Mouse (Mus musculus) adrenal gland, adult 8-10 months (tissue): ENCODE measurements around the gene Slc52a3. TPM values are rescaled to one million over a fixed set of nuclear protein-coding genes. Genes with fewer than 3 reads are reported as not detected.

Experiments used
- DNase-seq: peaks from one replicate; pipeline ENCODE4 v3.0.0; 2022
- total RNA-seq, 4 experiments: library from RNA; stranded (reverse); gene quantifications; 2 replicates each; pipeline ENCODE4 v1.2.4; 2022

The Slc52a3 gene
- total RNA-seq = 1 to 10 TPM; 1.8 to 4.4 (median 3.3) TPM

GRCm38 (mm10) chr2:151996229-151997189 is at the start of gene Slc52a3:
Slc52a3 (plus strand) TSS chr2:151996511.
- peak; percentile 66 for DNase-seq

- no peak for DNase-seq
Measured at GRCm38 (mm10) chr2:151947617-151948016, 48.7 kb upstream of the Slc52a3 start.

GRCm38 (mm10) chr2:151948311-151948710 is 48.0 kb upstream of the Slc52a3 start:
- no peak for DNase-seq

- no peak for DNase-seq
Measured at GRCm38 (mm10) chr2:151949082-151949774, 47.1 kb upstream of the Slc52a3 start.

- DNase-seq = peak; percentile 58
Measured at GRCm38 (mm10) chr2:151953665-151954064, 42.6 kb upstream of the Slc52a3 start.

GRCm38 (mm10) chr2:151956500-151957137 is 39.7 kb upstream of the Slc52a3 start:
- no peak for DNase-seq

- DNase-seq = peak; percentile 72
Measured at GRCm38 (mm10) chr2:151959274-151959673, 37.0 kb upstream of the Slc52a3 start.

- no peak for DNase-seq
Measured at GRCm38 (mm10) chr2:151961284-151962196, 34.8 kb upstream of the Slc52a3 start.

GRCm38 (mm10) chr2:151962474-151962873 is 33.8 kb upstream of the Slc52a3 start:
- DNase-seq = no peak

GRCm38 (mm10) chr2:151963319-151963718 is 33.0 kb upstream of the Slc52a3 start:
- no peak for DNase-seq

GRCm38 (mm10) chr2:151964052-151964451 is 32.3 kb upstream of the Slc52a3 start:
- no peak for DNase-seq

GRCm38 (mm10) chr2:151967176-151967750 is 29.0 kb upstream of the Slc52a3 start:
- DNase-seq = no peak

GRCm38 (mm10) chr2:151967792-151968191 is 28.5 kb upstream of the Slc52a3 start:
- no peak for DNase-seq

- no peak for DNase-seq
Measured at GRCm38 (mm10) chr2:151968451-151968850, 27.9 kb upstream of the Slc52a3 start.

GRCm38 (mm10) chr2:151968986-151969385 is 27.3 kb upstream of the Slc52a3 start:
- no peak for DNase-seq

- no peak for DNase-seq
Measured at GRCm38 (mm10) chr2:151969396-151969795, 26.9 kb upstream of the Slc52a3 start.

- DNase-seq = peak; percentile 78
Measured at GRCm38 (mm10) chr2:151970191-151971172, 25.8 kb upstream of the Slc52a3 start.

- DNase-seq = no peak
Measured at GRCm38 (mm10) chr2:151971748-151972147, 24.6 kb upstream of the Slc52a3 start.

GRCm38 (mm10) chr2:151972880-151973594 is 23.3 kb upstream of the Slc52a3 start:
- no peak for DNase-seq
